8 mouse cellular contexts compared by ENCODE assay signal in the genomic region with DNA sequence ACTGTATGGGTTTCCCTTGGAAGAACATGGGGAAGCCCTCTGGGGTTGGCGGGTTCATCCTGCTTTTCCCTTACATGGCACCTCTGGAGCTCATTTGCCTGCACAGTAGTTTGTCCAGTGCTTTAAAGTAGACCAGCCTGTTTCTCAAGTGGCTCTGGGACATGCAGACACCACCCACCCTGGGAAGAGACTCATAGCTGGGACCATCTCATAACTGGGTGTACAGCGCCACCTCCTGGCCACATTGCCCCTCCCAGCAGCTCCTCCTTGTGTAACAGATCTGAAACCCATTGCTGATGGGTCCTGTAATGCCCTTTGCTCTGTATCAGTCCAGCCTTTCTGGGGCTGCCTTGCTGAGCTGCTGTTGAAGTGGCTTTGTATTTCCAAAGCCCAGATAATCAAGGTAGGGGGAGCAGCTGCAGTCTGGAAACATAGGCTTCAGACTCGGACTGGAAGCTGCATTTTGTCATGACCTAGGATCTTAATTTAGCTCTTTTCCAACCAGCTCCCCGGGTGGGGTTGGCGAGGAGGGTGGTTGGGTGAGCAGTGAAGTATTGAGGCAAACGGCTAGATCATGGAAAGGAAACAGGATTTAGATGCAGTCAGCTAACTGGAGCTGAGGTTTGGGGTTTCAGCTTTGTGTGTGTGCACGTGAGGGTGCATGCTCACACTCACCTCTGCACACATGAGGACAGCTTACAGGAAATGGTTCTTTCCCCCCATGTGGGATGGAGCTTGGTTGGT. TPM values are rescaled to one million over a fixed set of nuclear protein-coding genes. Genes with fewer than 3 reads are reported as not detected.
DNase-seq lines count a peak whose midpoint lies in the region; ATAC-seq and TF ChIP-seq lines count a peak whose summit lies in the region.

No protein-coding gene starts in this region.

- no peaks in the 10 kb centered on the region for H3K27me3 ChIP-seq in G1E (ENCODE audit: insufficient read depth, low read length)
- no peaks in the 10 kb centered on the region for H3K27me3 ChIP-seq in cerebellum, adult 2 months (ENCODE audit: control insufficient read depth, insufficient read depth, low read length)
- no peaks in the 10 kb centered on the region for H3K27me3 ChIP-seq in lung, embryonic 14.5 days (ENCODE audit: insufficient read depth, low read length)
- H3K27me3 ChIP-seq in thymus, adult 2 months (ENCODE audit: control insufficient read depth, insufficient read depth, low read length): no peaks in the 10 kb centered on the region

- peak; percentile 77; the same call in 1 of the 2 replicates for TF ChIP-seq CTCF in G1E (IDR thresholded peaks at IDR 0.05; ENCODE audit: low read depth, low read length)
- TF ChIP-seq CTCF in cerebellum, adult 2 months (IDR thresholded peaks at IDR 0.05; ENCODE audit: borderline replicate concordance, insufficient read depth, low read depth, low read length): peak; percentile 99
- peak; percentile 96 for TF ChIP-seq CTCF in layer of hippocampus, adult 2 months (conservative IDR thresholded peaks at IDR 0.05)
- peak; percentile 97 for TF ChIP-seq CTCF in lung, embryonic 14.5 days (IDR thresholded peaks at IDR 0.05; ENCODE audit: low read depth)
- TF ChIP-seq CTCF in olfactory bulb, adult 2 months (IDR thresholded peaks at IDR 0.05; ENCODE audit: insufficient read depth, low read depth, low read length): peak; percentile 90
- TF ChIP-seq CTCF in thymus, adult 2 months (IDR thresholded peaks at IDR 0.05; ENCODE audit: borderline replicate concordance, control insufficient read depth, extremely low read depth, insufficient read depth, low read length, poor library complexity): peak; percentile 77; the same call in 1 of the 2 replicates

- peaks cover 40% of the 10 kb centered on the region for H3K4me1 ChIP-seq in G1E (ENCODE audit: insufficient read depth, low read depth, low read length)
- peaks cover 66% of the 10 kb centered on the region for H3K4me1 ChIP-seq in cerebellum, adult 2 months (ENCODE audit: control insufficient read depth, insufficient read depth, low read length)
- peaks cover 24% of the 10 kb centered on the region for H3K4me1 ChIP-seq in lung, embryonic 14.5 days (ENCODE audit: insufficient read depth)
- H3K4me1 ChIP-seq in olfactory bulb, adult 2 months (ENCODE audit: control insufficient read depth, insufficient read depth, low read length): peaks cover 53% of the 10 kb centered on the region
- H3K4me1 ChIP-seq in thymus, adult 2 months (replicated peaks; ENCODE audit: control insufficient read depth, insufficient read depth, low read length): peaks cover 24% of the 10 kb centered on the region

- WGBS in cerebellum, adult 2 months: 8% methylated on average over 7 of the region's 7 CpGs
- WGBS in lung, embryonic 14.5 days: 50% methylated on average over 7 of the region's 7 CpGs
- 10% methylated on average over 7 of the region's 7 CpGs for WGBS in olfactory bulb, adult 2 months
- WGBS in thymus, adult 2 months: 70% methylated on average over 7 of the region's 7 CpGs

- H3K27ac ChIP-seq in cerebellum, adult 2 months (ENCODE audit: insufficient read depth, low read length): peak overlapping the region; percentile 52; the same call in 1 of the 2 replicates
- H3K27ac ChIP-seq in layer of hippocampus, adult 2 months: peak overlapping the region; percentile 52; the same call in 1 of the 2 replicates
- H3K27ac ChIP-seq in lung, embryonic 14.5 days (ENCODE audit: low read depth): 0 out of 2 replicates have a peak overlapping the region, but pooled peaks have one; percentile 60
- H3K27ac ChIP-seq in olfactory bulb, adult 2 months (ENCODE audit: insufficient read depth, low read depth, low read length): 0 out of 2 replicates have a peak overlapping the region, but pooled peaks have one; percentile 16
- no peak overlapping the region for H3K27ac ChIP-seq in thymus, adult 2 months (ENCODE audit: control insufficient read depth, insufficient read depth, low read length)

- peak; percentile 77 for DNase-seq in G1E (ENCODE audit: low spot score)
- peak; percentile 80 to 88 for DNase-seq in cerebellum, adult 2 months
- peak; percentile 90 for DNase-seq in forelimb bud, embryonic 11.5 days (ENCODE audit: low read depth, low spot score)
- DNase-seq in heart, postnatal 4 days: peak; percentile 96
- peak; percentile 78 to 90 for DNase-seq in layer of hippocampus, adult 2 months (ENCODE audit: low spot score in 2 of 2)
- DNase-seq in lung, embryonic 14.5 days: peak; percentile 95
- peak; percentile 83 for DNase-seq in thymus, adult 2 months

- H3K4me3 ChIP-seq in G1E (ENCODE audit: low read depth, low read length): no peak overlapping the region
- H3K4me3 ChIP-seq in cerebellum, adult 2 months (replicated peaks; ENCODE audit: insufficient read depth, low read depth, low read length): peak overlapping the region; percentile 19
- H3K4me3 ChIP-seq in layer of hippocampus, adult 2 months: no peak overlapping the region
- no peak overlapping the region for H3K4me3 ChIP-seq in lung, embryonic 14.5 days (ENCODE audit: low read depth, low read length)
- no peak overlapping the region for H3K4me3 ChIP-seq in olfactory bulb, adult 2 months (ENCODE audit: insufficient read depth, low read depth, low read length)
- H3K4me3 ChIP-seq in thymus, adult 2 months (ENCODE audit: control insufficient read depth, insufficient read depth, low read length): no peak overlapping the region

- H3K9ac ChIP-seq in lung, embryonic 14.5 days: peak overlapping the region; percentile 16; the same call in 1 of the 2 replicates

- no peak overlapping the region for H3K4me2 ChIP-seq in lung, embryonic 14.5 days

- peaks cover 86% of the 10 kb centered on the region for H3K36me3 ChIP-seq in G1E (replicated peaks)
- peaks cover 54% of the 10 kb centered on the region for H3K36me3 ChIP-seq in lung, embryonic 14.5 days (ENCODE audit: insufficient read depth)
- peaks cover 29% of the 10 kb centered on the region for H3K36me3 ChIP-seq in thymus, adult 2 months (ENCODE audit: control insufficient read depth, insufficient read depth, low read length)

- TF ChIP-seq POLR2A in cerebellum, adult 2 months (IDR thresholded peaks at IDR 0.05; ENCODE audit: borderline replicate concordance, insufficient read depth, low read length): no peak
- no peak for TF ChIP-seq POLR2A in olfactory bulb, adult 2 months (IDR thresholded peaks at IDR 0.05; ENCODE audit: insufficient read depth, low read depth, low read length)
- no peak for TF ChIP-seq POLR2A in thymus, adult 2 months (IDR thresholded peaks at IDR 0.05; ENCODE audit: control insufficient read depth, extremely low read depth, insufficient read depth, low read length, poor library complexity)

- peak; percentile 64 for ATAC-seq in G1E (ENCODE audit: extremely low read depth, insufficient number of reproducible peaks, low FRiP score, poor library complexity, severe bottlenecking)
- ATAC-seq in lung, embryonic 14.5 days (ENCODE audit: insufficient read depth): peak; percentile 70

- no peaks in the 10 kb centered on the region for H3K9me3 ChIP-seq in G1E (replicated peaks)
- no peaks in the 10 kb centered on the region for H3K9me3 ChIP-seq in lung, embryonic 14.5 days (ENCODE audit: low read depth, low read length)

RNA-seq across cellular contexts. Expression of a gene that starts 10.0 kb away (rescaled TPM):
- total RNA-seq in G1E (2014; fragmentation: Nextera tagmentation) (not detected in 2 replicates), G1E (2017) (0.05 TPM in 1 of 2 replicates, not detected in the other)
- polyA plus RNA-seq in G1E (2012): 0.02 TPM in 1 of 2 replicates, not detected in the other
- polyA plus RNA-seq in cerebellum, adult 2 months (2012; rRNA removed): 0.33 and 0.54 TPM in 2 replicates
- under 1 TPM; 0.10 to 0.23 TPM for total RNA-seq in heart, postnatal 4 days (2021)
- under 1 TPM; 0.32 to 0.87 TPM for total RNA-seq in layer of hippocampus, adult 2 months (2021)
- 0.13 and 0.30 TPM in 2 replicates for polyA plus RNA-seq in lung, embryonic 14.5 days (2014; fragmentation: Nextera tagmentation; extraction: Ambion mirVana)
- polyA plus RNA-seq in olfactory bulb, adult 2 months (2012; ENCODE audit: insufficient read depth, insufficient read length, low replicate concordance, missing spikeins): not detected in 2 replicates
- 0.97 and 1.3 TPM in 2 replicates for polyA plus RNA-seq in thymus, adult 2 months (2012; rRNA removed)

RNA-seq across cellular contexts. Expression of a gene that starts 12.0 kb away (rescaled TPM):
- total RNA-seq in G1E (2014; fragmentation: Nextera tagmentation): 67.2 and 81.4 TPM in 2 replicates
- 28.1 and 30.2 TPM in 2 replicates for total RNA-seq in G1E (2017)
- 143 and 162 TPM in 2 replicates for polyA plus RNA-seq in G1E (2012)
- polyA plus RNA-seq in cerebellum, adult 2 months (2012; rRNA removed): 96.2 and 101 TPM in 2 replicates
- total RNA-seq in heart, postnatal 4 days (2021): 100 to 1,000 TPM; 132 to 136 TPM
- total RNA-seq in layer of hippocampus, adult 2 months (2021): 100 to 1,000 TPM; 106 to 116 TPM
- 112 and 113 TPM in 2 replicates for polyA plus RNA-seq in lung, embryonic 14.5 days (2014; fragmentation: Nextera tagmentation; extraction: Ambion mirVana)
- polyA plus RNA-seq in olfactory bulb, adult 2 months (2012; ENCODE audit: insufficient read depth, insufficient read length, low replicate concordance, missing spikeins): not detected in 2 replicates
- 179 and 182 TPM in 2 replicates for polyA plus RNA-seq in thymus, adult 2 months (2012; rRNA removed)

RNA-seq across cellular contexts. Expression of a gene that starts 40.2 kb away (rescaled TPM):
- 44.5 and 59.6 TPM in 2 replicates for total RNA-seq in G1E (2014; fragmentation: Nextera tagmentation)
- total RNA-seq in G1E (2017): 53.2 and 54.5 TPM in 2 replicates
- polyA plus RNA-seq in G1E (2012): 58.9 and 66.0 TPM in 2 replicates
- polyA plus RNA-seq in cerebellum, adult 2 months (2012; rRNA removed): 45.2 and 45.4 TPM in 2 replicates
- total RNA-seq in heart, postnatal 4 days (2021): 10 to 100 TPM; 65.1 to 68.0 TPM
- total RNA-seq in layer of hippocampus, adult 2 months (2021): 10 to 100 TPM; 29.7 to 30.1 TPM
- 76.8 and 77.3 TPM in 2 replicates for polyA plus RNA-seq in lung, embryonic 14.5 days (2014; fragmentation: Nextera tagmentation; extraction: Ambion mirVana)
- polyA plus RNA-seq in olfactory bulb, adult 2 months (2012; ENCODE audit: insufficient read depth, insufficient read length, low replicate concordance, missing spikeins): not detected in 2 replicates
- 42.1 and 45.2 TPM in 2 replicates for polyA plus RNA-seq in thymus, adult 2 months (2012; rRNA removed)

RNA-seq across cellular contexts. Expression of a gene that starts 50.7 kb away (rescaled TPM):
- total RNA-seq in G1E (2014; fragmentation: Nextera tagmentation): 36.0 and 49.6 TPM in 2 replicates
- total RNA-seq in G1E (2017): 11.2 and 11.3 TPM in 2 replicates
- 21.9 and 33.4 TPM in 2 replicates for polyA plus RNA-seq in G1E (2012)
- 10.7 and 11.8 TPM in 2 replicates for polyA plus RNA-seq in cerebellum, adult 2 months (2012; rRNA removed)
- total RNA-seq in heart, postnatal 4 days (2021): 10 to 100 TPM; 11.5 TPM
- 10 to 100 TPM; 12.7 to 14.0 TPM for total RNA-seq in layer of hippocampus, adult 2 months (2021)
- polyA plus RNA-seq in lung, embryonic 14.5 days (2014; fragmentation: Nextera tagmentation; extraction: Ambion mirVana): 59.5 and 60.7 TPM in 2 replicates
- not detected in 2 replicates for polyA plus RNA-seq in olfactory bulb, adult 2 months (2012; ENCODE audit: insufficient read depth, insufficient read length, low replicate concordance, missing spikeins)
- polyA plus RNA-seq in thymus, adult 2 months (2012; rRNA removed): 13.7 and 15.7 TPM in 2 replicates

RNA-seq across cellular contexts. Expression of a gene that starts 50.8 kb away (rescaled TPM):
- total RNA-seq in G1E (2014; fragmentation: Nextera tagmentation): 0.68 and 0.97 TPM in 2 replicates
- total RNA-seq in G1E (2017): 0.11 and 0.17 TPM in 2 replicates
- 0.09 and 0.17 TPM in 2 replicates for polyA plus RNA-seq in G1E (2012)
- 0.13 TPM in 2 replicates for polyA plus RNA-seq in cerebellum, adult 2 months (2012; rRNA removed)
- under 1 TPM; 0.18 to 0.29 TPM for total RNA-seq in heart, postnatal 4 days (2021)
- under 1 TPM; 0.12 to 0.20 TPM for total RNA-seq in layer of hippocampus, adult 2 months (2021)
- polyA plus RNA-seq in lung, embryonic 14.5 days (2014; fragmentation: Nextera tagmentation; extraction: Ambion mirVana): 0.53 and 0.74 TPM in 2 replicates
- not detected in 2 replicates for polyA plus RNA-seq in olfactory bulb, adult 2 months (2012; ENCODE audit: insufficient read depth, insufficient read length, low replicate concordance, missing spikeins)
- polyA plus RNA-seq in thymus, adult 2 months (2012; rRNA removed): 0.08 and 0.13 TPM in 2 replicates
